Mouse (Mus musculus): ENCODE results near the gene Smarca4. TPM values are rescaled to one million over a fixed set of nuclear protein-coding genes. Genes with fewer than 3 reads are reported as not detected.

Smarca4 gene
- polyA plus RNA-seq (2012; fragmentation: generic; extraction: Trizol): 10 to 100 TPM; 38.3 to 66.5 TPM

DNA sequence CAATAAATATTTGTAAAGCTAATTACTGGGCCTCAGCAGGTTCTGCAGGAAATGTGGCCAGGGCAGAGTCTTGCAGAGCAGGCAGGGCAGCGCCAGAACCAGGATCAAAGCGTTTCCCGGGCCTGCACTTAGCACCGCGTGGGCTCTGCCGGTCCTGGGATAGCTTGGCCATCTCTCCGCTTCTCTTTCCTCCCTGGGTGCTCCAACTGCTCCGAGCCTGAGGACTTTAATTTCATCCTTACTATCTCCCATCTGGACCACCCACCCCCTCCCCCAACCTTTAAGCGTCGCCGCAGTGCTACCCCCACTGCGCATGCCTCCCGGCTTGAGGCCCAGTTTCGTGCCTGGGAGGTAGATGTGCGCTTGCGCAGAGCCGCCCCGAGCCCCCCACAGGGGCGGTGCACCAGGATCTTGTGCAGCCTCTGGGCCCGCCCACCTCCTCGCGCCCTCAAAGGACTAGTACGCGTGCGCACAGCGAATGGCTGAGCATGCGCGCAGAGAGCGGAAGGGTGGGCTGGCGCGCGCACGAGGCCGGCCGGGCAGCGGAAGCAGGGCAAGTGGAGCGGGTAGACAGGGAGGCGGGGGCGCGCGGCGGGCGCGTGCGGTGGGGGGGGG lies at the start of gene Smarca4:
Smarca4 (plus strand) TSS at position 553 of the 615 bp plus-strand sequence.

GRCm38 (mm10) chr9:21592703-21593121 lies 23.3 kb upstream of the Smarca4 start, which contains the start of the genes Timm29 and Yipf2:
Gene Timm29 (plus strand): TSS chr9:21592722.
Gene Yipf2 (minus strand): TSS chr9:21592828.

DNA sequence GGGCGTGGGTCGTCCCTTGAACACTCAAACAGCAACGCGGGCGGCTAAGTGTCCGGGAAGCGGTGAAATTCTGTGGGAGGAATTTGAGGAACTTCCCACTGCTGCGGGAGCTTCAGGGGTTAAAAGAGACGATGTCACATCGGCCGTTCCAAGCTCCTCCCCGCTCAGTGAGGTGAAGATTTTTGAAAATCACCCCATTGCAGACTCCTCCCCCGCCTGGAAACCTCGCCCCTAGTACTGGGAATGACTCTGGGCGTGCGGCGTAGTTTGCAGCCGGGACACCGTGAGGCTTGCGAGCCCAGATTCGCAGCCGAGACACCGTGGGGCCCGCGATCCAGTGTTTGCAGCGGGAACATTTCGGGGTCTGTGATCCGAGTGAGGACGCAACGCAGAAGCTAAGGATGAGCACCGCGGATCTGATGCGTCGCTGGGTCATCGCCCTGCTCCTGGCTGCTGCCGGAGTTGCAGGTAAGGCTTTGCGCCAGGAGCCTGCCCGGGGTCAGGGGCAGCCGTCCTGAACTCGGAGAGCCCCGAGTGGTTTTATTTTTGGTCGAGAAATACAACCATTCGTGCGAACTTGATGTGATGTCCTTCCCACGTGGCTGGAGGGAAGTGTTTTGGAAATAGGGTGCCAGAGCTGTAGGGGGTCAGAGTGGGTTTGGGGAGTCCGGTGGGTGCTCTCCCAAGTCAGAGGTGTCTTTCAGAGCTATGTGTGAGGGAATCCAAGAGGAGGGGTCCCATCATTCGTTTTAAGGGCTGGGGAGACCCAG lies 107.6 kb downstream of the Smarca4 start, which contains the start of gene Ldlr:
Ldlr (plus strand) TSS at position 107 of the 770 bp plus-strand sequence.

Other genes with a start within 250 kb of the Smarca4 start
- 10 to 100 TPM; 12.3 to 78.0 TPM for gene Ilf3, start 248.3 kb upstream of the Smarca4 start, polyA plus RNA-seq (2012; fragmentation: generic; extraction: Trizol)
- gene Qtrt1, start 204.3 kb upstream of the Smarca4 start, polyA plus RNA-seq (2012; fragmentation: generic; extraction: Trizol): 10 to 100 TPM; 25.1 to 35.0 TPM
- gene Dnm2, start 191.3 kb upstream of the Smarca4 start, polyA plus RNA-seq (2012; fragmentation: generic; extraction: Trizol): 10 to 100 TPM; 31.7 to 76.8 TPM
- 100 to 1,000 TPM in 1 of 2 experiments, 10 to 100 TPM in 1; 72.9 to 105 TPM for gene Tmed1, start 105.9 kb upstream of the Smarca4 start, polyA plus RNA-seq (2012; fragmentation: generic; extraction: Trizol)
- gene AB124611, start 90.0 kb upstream of the Smarca4 start, polyA plus RNA-seq (2012; fragmentation: generic; extraction: Trizol): 1 to 10 TPM in 1 of 2 experiments, under 1 TPM in 1; 0.15 to 1.4 TPM
- gene Carm1, start 69.3 kb upstream of the Smarca4 start, polyA plus RNA-seq (2012; fragmentation: generic; extraction: Trizol): 10 to 100 TPM; 28.3 to 50.1 TPM
- gene Timm29, start 23.4 kb upstream of the Smarca4 start, polyA plus RNA-seq (2012; fragmentation: generic; extraction: Trizol): 10 to 100 TPM in 1 of 2 experiments, 1 to 10 TPM in 1; 5.0 to 17.7 TPM
- gene Yipf2, start 23.3 kb upstream of the Smarca4 start, polyA plus RNA-seq (2012; fragmentation: generic; extraction: Trizol): 10 to 100 TPM; 21.6 to 22.3 TPM
- 10 to 100 TPM; 24.4 to 32.6 TPM for gene Ldlr, start 107.3 kb downstream of the Smarca4 start, polyA plus RNA-seq (2012; fragmentation: generic; extraction: Trizol)
- 10 to 100 TPM; 66.5 to 79.4 TPM for gene Spc24, start 144.1 kb downstream of the Smarca4 start, polyA plus RNA-seq (2012; fragmentation: generic; extraction: Trizol)
- 10 to 100 TPM; 13.4 to 57.5 TPM for gene Kank2, start 182.6 kb downstream of the Smarca4 start, polyA plus RNA-seq (2012; fragmentation: generic; extraction: Trizol)
- not detected for gene Angptl8, start 219.3 kb downstream of the Smarca4 start, polyA plus RNA-seq (2012; fragmentation: generic; extraction: Trizol)
- 10 to 100 TPM in 1 of 2 experiments, 1 to 10 TPM in 1; 2.3 to 10.7 TPM for gene Dock6, start 236.5 kb downstream of the Smarca4 start, polyA plus RNA-seq (2012; fragmentation: generic; extraction: Trizol)